Mouse (Mus musculus): ENCODE data around the gene Tifa. TPM values are rescaled to one million over a fixed set of nuclear protein-coding genes. Genes with fewer than 3 reads are reported as not detected.

Tifa gene
- polyA plus RNA-seq, 1 experiment from 2014 or later: 3.3 TPM

DNA sequence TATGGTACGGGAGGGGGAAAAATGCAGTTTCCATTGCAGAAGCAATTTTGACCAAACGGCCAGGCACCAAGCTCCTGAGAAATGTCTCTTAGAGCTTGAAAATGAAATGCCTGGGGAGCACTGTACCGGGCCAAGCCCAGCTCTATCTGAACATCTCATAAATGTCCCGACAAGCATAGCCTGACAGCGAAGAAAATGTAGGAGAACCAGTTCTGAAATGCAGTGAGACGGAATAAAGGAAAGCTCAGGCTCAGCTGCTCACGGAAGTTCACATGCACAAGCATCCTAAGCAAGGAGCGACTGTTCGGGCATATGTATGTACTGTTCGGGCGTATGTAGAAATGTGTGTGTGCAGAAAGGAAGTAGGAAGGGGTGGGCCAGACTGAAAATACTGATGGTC is 71.7 kb downstream of the Tifa start:
- Histone ChIP-seq H3K4me2 (no peak overlapping the region), H3K9me3 (no peaks in the 10 kb centered on the region), H3K4me1 (no peaks in the 10 kb centered on the region), H3K27ac (no peak overlapping the region), H3K27me3 (replicated peaks) (no peaks in the 10 kb centered on the region), H3K4me3 (no peak overlapping the region), H3K9ac (no peak overlapping the region), H3K36me3 (replicated peaks) (no peaks in the 10 kb centered on the region)
- WGBS: 89% methylated on average over 11 of the region's 11 CpGs
- no peak for ATAC-seq (replicated peaks)

DNA sequence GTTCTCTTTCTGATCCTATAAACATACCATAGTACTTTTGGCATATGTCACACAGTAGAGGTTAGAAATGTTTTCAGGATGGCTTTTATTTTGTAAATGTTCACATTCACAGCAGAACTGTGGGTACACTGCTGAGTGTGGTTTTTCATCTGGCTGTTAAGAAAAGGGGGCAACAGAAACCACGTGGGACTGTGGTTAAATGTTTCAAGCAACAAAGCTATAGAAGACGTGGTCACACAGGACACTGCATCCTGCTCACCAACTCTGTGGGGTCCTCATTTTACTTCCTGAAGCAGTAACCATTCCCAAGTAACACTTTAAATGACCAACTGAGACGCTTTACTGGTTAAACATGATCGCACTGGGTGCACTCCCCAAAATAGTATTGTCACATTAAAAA is 72.9 kb downstream of the Tifa start:
- no peak for ATAC-seq (replicated peaks)
- Histone ChIP-seq H3K4me2 (no peak overlapping the region), H3K4me1 (no peaks in the 10 kb centered on the region), H3K27ac (no peak overlapping the region), H3K9ac (no peak overlapping the region), H3K4me3 (no peak overlapping the region), H3K27me3 (replicated peaks) (no peaks in the 10 kb centered on the region), H3K9me3 (no peaks in the 10 kb centered on the region), H3K36me3 (replicated peaks) (no peaks in the 10 kb centered on the region)
- WGBS: 68% methylated on average over 4 of the region's 4 CpGs

DNA sequence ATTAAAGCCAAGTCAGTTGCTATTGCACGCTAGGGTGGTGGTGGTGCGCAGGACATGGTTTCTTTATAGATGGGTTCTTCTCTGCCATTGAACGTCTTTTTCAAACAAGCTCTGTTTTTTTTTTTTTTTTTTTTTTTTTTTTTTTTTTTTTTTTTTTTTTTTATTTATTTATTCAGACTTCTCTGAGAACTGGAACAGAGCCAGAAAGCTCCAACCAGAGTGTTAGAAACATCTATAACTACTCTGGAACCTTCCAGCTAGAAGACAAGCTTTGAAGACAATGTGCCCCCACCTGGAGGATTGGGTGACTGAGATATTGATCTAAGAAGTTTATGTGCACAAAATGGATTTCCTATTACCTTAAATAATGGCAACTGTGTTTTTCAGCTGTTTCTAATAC is 74.0 kb downstream of the Tifa start:
- Histone ChIP-seq H3K4me3 (no peak overlapping the region), H3K4me2 (no peak overlapping the region), H3K27me3 (replicated peaks) (no peaks in the 10 kb centered on the region), H3K27ac (no peak overlapping the region), H3K9me3 (no peaks in the 10 kb centered on the region), H3K4me1 (peaks cover 6% of the 10 kb centered on the region), H3K36me3 (replicated peaks) (no peaks in the 10 kb centered on the region), H3K9ac (no peak overlapping the region)
- no peak for ATAC-seq (replicated peaks)
- WGBS: 67% methylated on average over 3 of the region's 3 CpGs

DNA sequence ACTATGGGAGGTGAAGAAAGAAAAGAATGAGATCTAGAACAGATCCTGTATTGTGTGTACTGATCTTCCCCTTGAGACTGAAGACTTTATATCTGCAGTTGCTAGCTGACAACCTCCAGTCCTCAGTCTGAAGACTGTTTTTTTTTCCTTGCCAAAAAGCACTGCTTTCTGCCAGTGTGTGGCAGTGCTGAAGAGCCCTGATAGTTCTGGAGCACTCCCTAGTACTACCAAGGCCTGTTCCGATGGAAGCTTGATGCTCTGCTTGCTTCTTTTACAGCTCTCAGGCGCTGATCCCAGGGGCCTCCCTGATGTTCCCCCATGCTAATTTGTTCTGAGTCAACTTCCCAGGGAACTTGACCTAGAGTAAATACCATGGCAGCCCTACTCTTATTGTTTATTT is 74.6 kb downstream of the Tifa start:
- Histone ChIP-seq H3K9me3 (no peaks in the 10 kb centered on the region), H3K27ac (no peak overlapping the region), H3K4me2 (no peak overlapping the region), H3K27me3 (replicated peaks) (no peaks in the 10 kb centered on the region), H3K36me3 (replicated peaks) (no peaks in the 10 kb centered on the region), H3K4me3 (no peak overlapping the region), H3K4me1 (peaks cover 11% of the 10 kb centered on the region), H3K9ac (no peak overlapping the region)
- WGBS: 40% methylated on average over 2 of the region's 2 CpGs
- no peak for ATAC-seq (replicated peaks)

DNA sequence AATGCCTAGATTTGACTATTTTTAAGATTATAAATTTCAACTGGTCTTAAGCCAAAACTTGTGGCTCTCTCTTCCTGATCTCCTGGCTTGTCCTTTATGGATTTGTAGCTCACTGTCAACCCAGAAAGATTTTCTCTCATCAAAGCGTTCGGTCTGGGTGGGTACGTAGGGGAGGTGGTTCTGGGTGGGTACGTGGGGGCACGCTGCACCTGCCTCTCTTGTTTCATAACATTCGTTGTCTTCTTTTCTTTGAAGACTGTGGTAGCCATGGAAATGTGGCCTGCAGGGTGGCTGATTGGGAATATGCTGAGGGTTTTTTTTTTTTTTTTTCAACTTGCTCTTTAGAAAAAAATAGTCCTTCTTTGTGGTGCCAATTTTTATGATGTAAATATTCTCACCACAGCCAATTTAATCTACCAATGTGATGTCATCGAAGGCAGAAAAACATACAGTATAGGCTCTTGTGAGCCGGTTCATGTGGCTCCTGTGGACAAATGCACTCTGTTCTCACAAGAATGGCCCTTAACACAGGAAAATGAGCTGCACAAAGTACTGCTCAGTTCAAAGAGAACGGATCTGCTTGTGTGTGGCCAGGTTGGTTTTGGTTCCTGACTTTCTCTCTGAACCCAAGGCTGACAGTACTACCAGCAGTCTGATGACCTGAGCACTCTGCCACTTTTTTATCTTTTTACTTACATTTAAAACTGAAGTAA is 78.6 kb downstream of the Tifa start:
- no peaks in the 10 kb centered on the region for H3K27me3 ChIP-seq (replicated peaks)
- H3K9ac ChIP-seq: no peak overlapping the region
- no peak overlapping the region for H3K27ac ChIP-seq
- ATAC-seq (replicated peaks): 0 out of 2 replicates have a peak, but pooled peaks have one; percentile 54
- H3K36me3 ChIP-seq (replicated peaks): no peaks in the 10 kb centered on the region
- peaks cover 11% of the 10 kb centered on the region for H3K4me1 ChIP-seq
- H3K4me3 ChIP-seq: no peak overlapping the region
- no peak overlapping the region for H3K4me2 ChIP-seq
- WGBS: 49% methylated on average over 9 of the region's 9 CpGs
- H3K9me3 ChIP-seq: no peaks in the 10 kb centered on the region

DNA sequence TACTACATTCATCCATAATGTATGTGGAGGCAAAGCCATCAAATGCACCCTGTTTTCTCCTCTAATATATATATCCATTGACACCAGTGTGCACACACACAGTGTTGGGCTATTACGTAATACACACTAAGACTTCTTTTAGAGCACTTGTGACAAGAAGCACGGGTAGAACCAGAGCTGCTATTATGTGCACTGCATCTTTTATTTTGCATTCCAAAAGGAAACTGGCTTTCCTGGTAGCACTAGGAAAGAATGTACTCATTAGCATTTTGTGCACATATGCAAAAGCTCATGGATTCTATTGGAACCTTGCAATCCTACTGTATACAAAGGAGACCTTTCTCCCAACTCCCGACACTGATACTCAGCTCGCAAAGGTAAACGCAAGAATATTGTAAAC is 79.3 kb downstream of the Tifa start:
- no peaks in the 10 kb centered on the region for H3K27me3 ChIP-seq (replicated peaks)
- no peak overlapping the region for H3K27ac ChIP-seq
- peak; percentile 75 for ATAC-seq (replicated peaks)
- H3K9ac ChIP-seq: no peak overlapping the region
- no peak overlapping the region for H3K4me3 ChIP-seq
- 34% methylated on average over 5 of the region's 5 CpGs for WGBS
- H3K4me2 ChIP-seq: no peak overlapping the region
- peaks cover 11% of the 10 kb centered on the region for H3K4me1 ChIP-seq
- H3K36me3 ChIP-seq (replicated peaks): no peaks in the 10 kb centered on the region
- no peaks in the 10 kb centered on the region for H3K9me3 ChIP-seq

DNA sequence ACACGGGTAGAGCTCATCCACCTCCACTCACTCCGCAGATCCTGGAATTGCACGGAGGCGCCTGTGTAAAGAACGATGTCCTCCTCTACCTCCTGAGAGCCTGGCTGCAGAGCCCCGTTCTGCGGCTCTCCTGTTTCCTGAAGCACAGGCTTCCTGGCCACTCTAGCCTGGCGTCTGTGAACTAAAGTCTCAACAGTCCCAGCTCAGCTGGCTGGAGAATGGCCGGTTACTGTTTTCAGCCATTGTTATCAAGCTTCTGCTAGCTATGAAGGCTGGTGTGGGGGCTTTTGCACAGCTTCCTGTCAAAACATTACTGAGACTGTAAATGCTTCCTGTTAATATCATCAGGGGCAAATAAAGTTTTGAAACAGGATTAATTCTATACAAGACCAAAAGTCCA is 82.0 kb downstream of the Tifa start:
- ATAC-seq (replicated peaks): no peak
- no peaks in the 10 kb centered on the region for H3K27me3 ChIP-seq (replicated peaks)
- H3K9me3 ChIP-seq: no peaks in the 10 kb centered on the region
- no peak overlapping the region for H3K4me3 ChIP-seq
- peaks cover 11% of the 10 kb centered on the region for H3K4me1 ChIP-seq
- H3K36me3 ChIP-seq (replicated peaks): no peaks in the 10 kb centered on the region
- H3K27ac ChIP-seq: no peak overlapping the region
- no peak overlapping the region for H3K9ac ChIP-seq
- H3K4me2 ChIP-seq: no peak overlapping the region
- 82% methylated on average over 9 of the region's 9 CpGs for WGBS

DNA sequence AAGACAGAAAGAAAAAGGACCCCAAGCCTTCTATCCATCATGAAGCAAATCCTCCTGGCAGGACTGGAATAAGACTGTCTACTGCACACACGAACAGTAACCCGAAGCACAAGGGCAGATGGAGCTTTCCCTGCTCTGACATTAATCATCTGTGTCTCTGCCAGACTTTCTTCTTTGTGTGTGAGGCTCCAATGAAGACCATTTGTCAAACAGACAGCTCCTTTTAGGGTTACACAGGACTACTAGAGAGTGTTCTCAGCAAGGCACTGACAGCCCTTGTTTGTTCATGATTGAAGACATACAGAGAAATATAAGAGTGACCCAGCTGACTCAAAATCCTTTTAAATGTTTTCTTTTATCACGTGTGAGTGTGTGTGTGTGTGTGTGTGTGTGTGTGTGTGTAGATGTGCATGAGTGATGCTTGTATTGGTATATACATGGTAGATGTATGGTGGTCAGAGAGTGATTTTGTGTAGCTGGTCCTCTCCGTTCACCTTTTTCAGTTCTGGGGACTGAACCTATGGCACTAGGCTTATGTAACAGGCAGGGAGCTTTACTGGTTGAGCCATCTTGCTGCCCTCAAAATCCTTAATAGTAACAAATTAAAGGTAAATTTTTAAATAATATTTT is 84.8 kb downstream of the Tifa start:
- H3K36me3 ChIP-seq (replicated peaks): no peaks in the 10 kb centered on the region
- no peaks in the 10 kb centered on the region for H3K9me3 ChIP-seq
- no peak overlapping the region for H3K4me2 ChIP-seq
- H3K27ac ChIP-seq: no peak overlapping the region
- ATAC-seq (replicated peaks): no peak
- WGBS: 66% methylated on average over 4 of the region's 4 CpGs
- no peaks in the 10 kb centered on the region for H3K4me1 ChIP-seq
- no peak overlapping the region for H3K9ac ChIP-seq
- no peaks in the 10 kb centered on the region for H3K27me3 ChIP-seq (replicated peaks)
- H3K4me3 ChIP-seq: no peak overlapping the region

DNA sequence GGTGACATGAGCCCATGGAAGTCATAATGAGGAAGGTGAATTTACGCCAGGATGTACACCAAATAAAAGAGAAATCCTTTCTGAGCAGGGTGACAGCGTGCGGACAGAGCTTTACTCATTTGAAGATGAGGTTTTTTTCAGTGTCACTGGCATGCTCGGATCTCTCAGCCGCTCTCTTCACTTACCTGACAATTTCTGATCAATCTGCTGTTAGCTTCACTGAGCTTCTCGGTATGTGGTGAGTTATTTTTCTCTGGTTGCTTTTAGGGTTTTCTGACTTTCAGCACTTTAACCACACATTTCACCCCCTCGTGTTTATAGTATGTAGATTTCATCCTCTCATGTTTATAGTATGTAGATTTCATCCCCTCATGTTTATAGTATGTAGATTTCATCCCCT is 85.5 kb downstream of the Tifa start:
- Histone ChIP-seq H3K36me3 (replicated peaks) (no peaks in the 10 kb centered on the region), H3K9ac (no peak overlapping the region), H3K4me3 (no peak overlapping the region), H3K9me3 (no peaks in the 10 kb centered on the region), H3K27ac (no peak overlapping the region), H3K4me2 (no peak overlapping the region), H3K27me3 (replicated peaks) (no peaks in the 10 kb centered on the region), H3K4me1 (no peaks in the 10 kb centered on the region)
- no peak for ATAC-seq (replicated peaks)
- 90% methylated on average over 7 of the region's 7 CpGs for WGBS

DNA sequence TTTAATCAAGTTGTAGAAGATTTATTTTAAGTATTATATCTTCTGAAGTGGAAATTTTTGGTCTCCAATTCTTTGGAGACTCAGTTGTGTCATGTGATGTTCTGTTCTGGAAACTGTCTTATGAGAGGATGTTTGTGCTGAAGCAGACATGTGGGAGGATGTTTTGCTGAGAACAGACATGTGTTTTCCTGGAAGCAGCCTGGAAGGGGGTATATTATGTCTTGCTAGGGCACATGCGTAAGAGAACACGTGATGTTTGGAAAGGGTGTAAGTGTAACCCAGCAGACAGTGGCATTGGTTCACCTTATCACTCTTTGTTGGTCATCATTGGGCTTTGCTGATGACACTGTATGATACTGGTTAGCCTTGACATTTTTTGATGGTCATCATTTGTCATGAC is 85.9 kb downstream of the Tifa start:
- Histone ChIP-seq H3K9me3 (no peaks in the 10 kb centered on the region), H3K4me3 (no peak overlapping the region), H3K27me3 (replicated peaks) (no peaks in the 10 kb centered on the region), H3K4me1 (no peaks in the 10 kb centered on the region), H3K9ac (no peak overlapping the region), H3K27ac (no peak overlapping the region), H3K4me2 (no peak overlapping the region), H3K36me3 (replicated peaks) (no peaks in the 10 kb centered on the region)
- ATAC-seq (replicated peaks): no peak
- WGBS: 94% methylated on average over 2 of the region's 2 CpGs

DNA sequence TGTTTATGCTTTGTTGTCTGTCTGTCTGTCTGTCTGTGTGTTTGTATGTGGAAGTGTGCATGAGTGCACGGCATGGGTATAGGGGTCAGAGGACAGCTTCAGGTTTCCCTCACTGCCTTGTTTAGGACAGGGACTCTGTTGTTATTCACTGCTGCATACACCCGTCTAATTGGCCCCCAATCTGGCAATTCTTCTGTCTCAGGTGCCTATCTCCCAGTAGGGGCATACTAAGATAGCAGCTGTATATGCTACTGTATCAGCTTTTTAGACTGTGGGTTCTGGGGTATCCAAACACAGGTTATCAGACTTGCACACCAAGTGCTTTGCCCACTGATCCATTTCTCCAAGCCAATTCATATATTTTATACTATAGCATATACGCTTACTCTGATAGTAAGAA is 90.4 kb downstream of the Tifa start:
- WGBS: 87% methylated on average over 3 of the region's 3 CpGs
- H3K9ac ChIP-seq: no peak overlapping the region
- no peaks in the 10 kb centered on the region for H3K9me3 ChIP-seq
- H3K27ac ChIP-seq: no peak overlapping the region
- no peaks in the 10 kb centered on the region for H3K27me3 ChIP-seq (replicated peaks)
- H3K4me2 ChIP-seq: no peak overlapping the region
- no peak for ATAC-seq (replicated peaks)
- H3K4me1 ChIP-seq: no peaks in the 10 kb centered on the region
- no peak overlapping the region for H3K4me3 ChIP-seq
- no peaks in the 10 kb centered on the region for H3K36me3 ChIP-seq (replicated peaks)

DNA sequence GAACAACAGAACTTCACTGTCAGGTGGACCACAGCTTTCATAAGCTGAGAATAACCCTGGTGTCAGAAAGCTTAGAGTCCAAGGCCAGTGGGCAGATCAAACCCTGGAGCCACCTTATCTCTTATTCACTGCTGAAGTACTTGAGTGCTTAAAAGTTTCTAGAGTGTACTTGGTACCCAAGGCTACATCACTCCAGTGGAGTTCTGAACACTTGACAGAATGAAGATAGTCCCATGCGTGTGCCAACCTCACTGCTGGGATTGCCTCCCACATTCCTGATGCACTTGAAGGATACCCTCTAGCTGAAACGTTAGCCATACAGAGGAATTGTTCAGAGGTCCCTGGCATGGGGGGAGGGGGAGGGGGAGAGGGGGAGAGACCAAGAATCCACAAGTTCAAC is 92.1 kb downstream of the Tifa start:
- H3K4me3 ChIP-seq: no peak overlapping the region
- no peaks in the 10 kb centered on the region for H3K4me1 ChIP-seq
- H3K4me2 ChIP-seq: no peak overlapping the region
- H3K36me3 ChIP-seq (replicated peaks): no peaks in the 10 kb centered on the region
- no peak for ATAC-seq (replicated peaks)
- H3K27ac ChIP-seq: no peak overlapping the region
- H3K9me3 ChIP-seq: no peaks in the 10 kb centered on the region
- 68% methylated on average over 2 of the region's 2 CpGs for WGBS
- no peaks in the 10 kb centered on the region for H3K27me3 ChIP-seq (replicated peaks)
- no peak overlapping the region for H3K9ac ChIP-seq
